Mouse (Mus musculus) inflammation-experienced regulatory T-cells, adult 16 weeks (primary cell): ENCODE data around the gene Nrk. TPM values are rescaled to one million over a fixed set of nuclear protein-coding genes. Genes with fewer than 3 reads are reported as not detected.

Source experiments
- polyA plus RNA-seq: library from polyadenylated mRNA; unstranded; fragments of 100-300 nt; shearing (Covaris generic); gene quantifications from one replicate; pipeline ENCODE4 v1.2.1, GENCODE M21; 2017

Nrk gene
- not detected for polyA plus RNA-seq

GRCm38 (mm10) chrX:138914041-138914776 lies at the start of gene Nrk:
TSS of gene Nrk (plus strand) at chrX:138914430.

Other genes with a start within 250 kb of the Nrk start
- not detected for gene Serpina7, start 170.8 kb downstream of the Nrk start, polyA plus RNA-seq
- gene 4930513O06Rik, start 171.8 kb downstream of the Nrk start, polyA plus RNA-seq = not detected